Mouse (Mus musculus): ENCODE measurements around the gene Olfr839-ps1. TPM values are rescaled to one million over a fixed set of nuclear protein-coding genes. Genes with fewer than 3 reads are reported as not detected.

The Olfr839-ps1 gene
- polyA plus RNA-seq (2016; fragmentation: Nextera tagmentation; extraction: Ambion mirVana), result not detected in 2 replicates

DNA sequence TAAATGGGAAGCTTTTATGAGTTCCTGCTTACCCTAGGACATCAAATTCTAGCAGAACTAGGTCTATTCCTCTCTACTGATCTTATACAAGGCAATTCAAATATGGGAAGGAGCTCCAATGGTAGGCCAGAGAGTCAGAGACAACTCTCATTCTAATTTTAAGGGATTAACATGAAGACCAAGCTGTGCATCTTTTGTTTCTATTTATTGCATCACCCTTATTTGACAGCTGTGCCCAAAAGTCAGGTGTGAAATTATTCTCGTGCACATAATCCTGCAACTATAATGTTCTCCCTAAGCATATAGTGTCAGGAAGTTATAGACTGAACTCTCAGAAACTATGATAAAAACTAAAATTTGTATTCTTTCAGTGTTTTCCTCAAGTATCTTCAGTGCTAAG lies at the start of gene Olfr839-ps1:
Gene Olfr839-ps1, minus strand, starts transcription at position 101 of the 400 bp plus-strand sequence.
- H3K36me3 ChIP-seq, result no peaks in the 10 kb centered on the region
- H3K27me3 ChIP-seq (replicated peaks), result no peaks in the 10 kb centered on the region
- H3K27ac ChIP-seq, result no peak within 1 kb of the TSS
- H3K9ac ChIP-seq, result no peak within 1 kb of the TSS
- no peaks in the 10 kb centered on the region for H3K9me3 ChIP-seq (replicated peaks)
- no peak for ATAC-seq
- H3K4me2 ChIP-seq, result no peak within 1 kb of the TSS
- 56% methylated on average over 1 of the region's 1 CpGs for WGBS (ENCODE audit: insufficient replicate concordance)
- H3K4me3 ChIP-seq, result no peak within 1 kb of the TSS
- H3K4me1 ChIP-seq, result no peaks in the 10 kb centered on the region

DNA sequence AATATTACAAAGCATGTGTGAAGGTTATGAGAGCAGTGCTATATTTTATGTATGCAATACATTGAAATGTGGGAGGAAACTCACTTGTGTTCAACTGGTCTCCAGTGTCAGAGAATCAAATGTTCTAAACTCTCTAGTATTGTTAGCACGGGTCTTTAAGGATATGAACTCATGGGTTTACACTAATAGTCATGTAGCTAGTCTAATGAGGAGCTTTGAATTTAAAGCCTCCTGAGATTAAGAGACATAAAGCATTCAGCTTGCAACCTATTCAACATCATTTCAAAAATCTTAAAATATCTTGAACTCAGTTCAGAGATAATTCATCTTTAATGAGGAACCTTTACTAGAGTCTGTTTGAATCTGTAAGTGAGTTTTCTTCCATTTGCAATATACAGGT lies 41.1 kb downstream of the Olfr839-ps1 start, which contains the start of gene Olfr837:
Gene Olfr837, plus strand, starts transcription at position 301 of the 400 bp plus-strand sequence.
- H3K9me3 ChIP-seq (replicated peaks), result 0 out of 2 replicates have a peak, but pooled peaks cover 5% of the 10 kb centered on the region
- no peak within 1 kb of the TSS for H3K9ac ChIP-seq
- 52% methylated on average over 1 of the region's 1 CpGs for WGBS (ENCODE audit: insufficient replicate concordance)
- no peak within 1 kb of the TSS for H3K27ac ChIP-seq
- H3K4me2 ChIP-seq, result no peak within 1 kb of the TSS
- no peaks in the 10 kb centered on the region for H3K4me1 ChIP-seq
- no peaks in the 10 kb centered on the region for H3K27me3 ChIP-seq (replicated peaks)
- no peaks in the 10 kb centered on the region for H3K36me3 ChIP-seq
- H3K4me3 ChIP-seq, result no peak within 1 kb of the TSS
- no peak for ATAC-seq

DNA sequence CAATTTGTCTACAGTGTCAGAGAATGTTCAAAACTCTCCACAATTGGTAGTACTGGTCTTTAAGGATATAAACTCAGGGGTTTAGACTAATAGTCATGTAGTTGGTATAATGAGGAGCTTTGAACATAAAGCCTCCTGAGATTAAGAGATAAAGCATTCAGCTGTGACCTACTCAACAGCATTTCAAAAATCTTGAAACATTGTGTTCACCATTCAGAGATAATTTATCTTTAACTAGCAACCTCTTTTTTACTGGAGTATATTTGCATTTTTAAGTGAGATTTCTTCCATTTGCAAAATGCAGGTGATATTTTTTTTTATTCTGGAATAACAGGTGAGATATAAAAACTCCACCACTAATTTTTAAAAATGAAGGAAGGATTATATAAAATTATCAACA lies 57.0 kb downstream of the Olfr839-ps1 start, which contains the start of gene Olfr836:
Gene Olfr836, plus strand, starts transcription at position 301 of the 400 bp plus-strand sequence.
- Histone ChIP-seq H3K4me1 (no peaks in the 10 kb centered on the region), H3K4me2 (no peak within 1 kb of the TSS), H3K27me3 (replicated peaks) (no peaks in the 10 kb centered on the region), H3K9ac (no peak within 1 kb of the TSS), H3K4me3 (no peak within 1 kb of the TSS), H3K9me3 (replicated peaks) (no peaks in the 10 kb centered on the region; the same call in 1 of the 2 replicates), H3K27ac (no peak within 1 kb of the TSS), H3K36me3 (no peaks in the 10 kb centered on the region)
- ATAC-seq, result no peak

Other genes with a start within 250 kb of the Olfr839-ps1 start
- not detected in 2 replicates for gene Olfr832, start 240.2 kb downstream of the Olfr839-ps1 start, polyA plus RNA-seq (2016; fragmentation: Nextera tagmentation; extraction: Ambion mirVana)
- gene Olfr834, start 189.3 kb downstream of the Olfr839-ps1 start, polyA plus RNA-seq (2016; fragmentation: Nextera tagmentation; extraction: Ambion mirVana), result not detected in 2 replicates
- not detected in 2 replicates for gene Olfr835, start 144.6 kb downstream of the Olfr839-ps1 start, polyA plus RNA-seq (2016; fragmentation: Nextera tagmentation; extraction: Ambion mirVana)
- gene Olfr836, start 56.9 kb downstream of the Olfr839-ps1 start, polyA plus RNA-seq (2016; fragmentation: Nextera tagmentation; extraction: Ambion mirVana), result not detected in 2 replicates
- not detected in 2 replicates for gene Olfr837, start 41.0 kb downstream of the Olfr839-ps1 start, polyA plus RNA-seq (2016; fragmentation: Nextera tagmentation; extraction: Ambion mirVana)
- gene Olfr843, start 74.7 kb upstream of the Olfr839-ps1 start, polyA plus RNA-seq (2016; fragmentation: Nextera tagmentation; extraction: Ambion mirVana), result not detected in 2 replicates
- not detected in 2 replicates for gene Olfr844, start 139.0 kb upstream of the Olfr839-ps1 start, polyA plus RNA-seq (2016; fragmentation: Nextera tagmentation; extraction: Ambion mirVana)
- not detected in 2 replicates for gene Olfr845, start 159.1 kb upstream of the Olfr839-ps1 start, polyA plus RNA-seq (2016; fragmentation: Nextera tagmentation; extraction: Ambion mirVana)
- gene Olfr846, start 186.7 kb upstream of the Olfr839-ps1 start, polyA plus RNA-seq (2016; fragmentation: Nextera tagmentation; extraction: Ambion mirVana), result not detected in 2 replicates
- gene Olfr847, start 201.4 kb upstream of the Olfr839-ps1 start, polyA plus RNA-seq (2016; fragmentation: Nextera tagmentation; extraction: Ambion mirVana), result not detected in 2 replicates